Mouse (Mus musculus) left cerebral cortex, postnatal 36 days (tissue): Measurements from ENCODE around the gene Pik3r6. TPM values are rescaled to one million over a fixed set of nuclear protein-coding genes. Genes with fewer than 3 reads are reported as not detected.

ENCODE experiments used
- total RNA-seq, 2 experiments: library from RNA; stranded (reverse); gene quantifications; 2 replicates each; pipeline ENCODE4 v1.2.3; 2021

Gene Pik3r6
- total RNA-seq, 2 experiments from 2014 or later = 2.9 to 3.8 TPM

Other genes with a start within 250 kb of the Pik3r6 start
- 1 to 10 TPM; 5.5 to 7.5 TPM for gene Ntn1, start 102.2 kb upstream of the Pik3r6 start, total RNA-seq
- 1 to 10 TPM; 3.0 to 3.3 TPM for gene Pik3r5, start 70.9 kb upstream of the Pik3r6 start, total RNA-seq
- under 1 TPM in 1 of 2 experiments, not detected in 1; 0.18 TPM for gene Mfsd6l, start 53.2 kb downstream of the Pik3r6 start, total RNA-seq
- gene Ccdc42, start 84.0 kb downstream of the Pik3r6 start, total RNA-seq = 1 to 10 TPM in 1 of 2 experiments, under 1 TPM in 1; 0.82 to 1.3 TPM
- 100 to 1,000 TPM; 198 to 218 TPM for gene Myh10, start 188.5 kb downstream of the Pik3r6 start, total RNA-seq